Mouse (Mus musculus) G1E (cell line): ENCODE measurements around the gene Diaph3.

Experiments
- CTCF ChIP-seq: IDR thresholded peaks from 2 replicates; pipeline ENCODE4 v1.5.1; 2012; ENCODE audit warnings: low read depth, low read length, inconsistent platforms, mixed read lengths
- GATA1 ChIP-seq: IDR thresholded peaks from 2 replicates; pipeline ENCODE4 v1.6.1; 2012; ENCODE audit warnings: borderline replicate concordance, low read length, inconsistent platforms, mixed read lengths
- GATA2 ChIP-seq: IDR thresholded peaks from 2 replicates; pipeline ENCODE4 v1.6.1; 2012; ENCODE audit warnings: low read depth, low read length, inconsistent platforms, borderline replicate concordance
- POLR2AphosphoS5 ChIP-seq: IDR thresholded peaks from 2 replicates; pipeline ENCODE4 v1.6.1; 2012; ENCODE audit warnings: low read depth, low read length, inconsistent platforms; ENCODE audit not compliant: insufficient replicate concordance
- TAL1 ChIP-seq: conservative IDR thresholded peaks from 2 replicates; pipeline ENCODE4 v1.6.1; 2012; ENCODE audit warnings: low read depth, low read length, inconsistent platforms, mixed read lengths

- TF ChIP-seq CTCF (no peak), POLR2AphosphoS5 (no peak), GATA1 (no peak), GATA2 (no peak), TAL1 (no peak)
Observed at GRCm38 (mm10) chr14:86997318-86997717, 143.7 kb downstream of the Diaph3 start.
